ENCODE assay signal across 8 mouse cellular contexts in the genomic region with DNA sequence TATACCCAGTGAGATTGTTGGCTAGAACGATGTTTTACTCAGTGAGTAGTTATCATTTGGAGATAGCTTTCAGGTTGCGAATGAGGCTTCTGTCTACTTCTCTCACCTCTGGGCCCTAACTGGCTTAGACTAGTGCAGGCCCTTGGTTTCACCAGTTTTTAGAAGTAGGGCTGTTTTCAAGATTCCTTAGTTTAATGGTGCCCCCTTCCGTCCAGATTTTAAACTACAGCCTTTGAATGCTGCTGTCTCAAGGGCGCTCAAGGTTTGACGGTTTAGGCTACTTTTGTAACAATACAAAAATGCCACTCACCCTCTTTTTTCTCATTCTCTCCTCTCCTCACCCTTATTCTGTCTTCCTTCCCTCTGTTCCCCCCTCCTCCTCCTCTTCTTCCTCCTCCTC. TPM values are rescaled to one million over a fixed set of nuclear protein-coding genes. Genes with fewer than 3 reads are reported as not detected.
DNase-seq lines count a peak whose midpoint lies in the region; ATAC-seq and TF ChIP-seq lines count a peak whose summit lies in the region.

No protein-coding gene starts in this region.

- H3K4me2 ChIP-seq in hindbrain, embryonic 12.5 days (replicated peaks): no peak overlapping the region
- H3K4me2 ChIP-seq in heart, postnatal 0 days (ENCODE audit: low read depth, low read length): no peak overlapping the region

- 26% methylated on average over 5 of the region's 5 CpGs for WGBS in hindbrain, embryonic 10.5 days
- 26% methylated on average over 5 of the region's 5 CpGs for WGBS in hindbrain, embryonic 12.5 days
- WGBS in heart, postnatal 0 days: 20% methylated on average over 5 of the region's 5 CpGs

- peak; percentile 59 for TF ChIP-seq CTCF in heart, postnatal 0 days (IDR thresholded peaks at IDR 0.05; ENCODE audit: low read depth)

- H3K27ac ChIP-seq in hindbrain, embryonic 10.5 days: no peak overlapping the region
- no peak overlapping the region for H3K27ac ChIP-seq in hindbrain, embryonic 12.5 days
- no peak overlapping the region for H3K27ac ChIP-seq in heart, postnatal 0 days (ENCODE audit: low read depth)

- H3K27me3 ChIP-seq in hindbrain, embryonic 10.5 days (ENCODE audit: insufficient read depth, poor library complexity, severe bottlenecking): no peaks in the 10 kb centered on the region
- H3K27me3 ChIP-seq in hindbrain, embryonic 12.5 days: no peaks in the 10 kb centered on the region
- no peaks in the 10 kb centered on the region for H3K27me3 ChIP-seq in heart, postnatal 0 days (ENCODE audit: control insufficient read depth, insufficient read depth, low read length)

- no peaks in the 10 kb centered on the region for H3K4me1 ChIP-seq in hindbrain, embryonic 10.5 days (replicated peaks)
- H3K4me1 ChIP-seq in hindbrain, embryonic 12.5 days: no peaks in the 10 kb centered on the region
- no peaks in the 10 kb centered on the region for H3K4me1 ChIP-seq in heart, postnatal 0 days (ENCODE audit: control insufficient read depth, insufficient read depth)

- no peak for ATAC-seq in hindbrain, embryonic 12.5 days (ENCODE audit: low FRiP score)
- no peak for ATAC-seq in heart, postnatal 0 days (ENCODE audit: insufficient read depth, low read depth)

- peak; percentile 52 for DNase-seq in hindbrain, embryonic 10.5 days (ENCODE audit: low spot score)
- peak; percentile 63 to 74 for DNase-seq in adrenal gland, adult 18-20 months (ENCODE audit: low spot score in 2 of 2)
- DNase-seq in embryo, embryonic 10 days (ENCODE audit: low spot score): peak; percentile 71
- peak; percentile 71 for DNase-seq in heart, postnatal 0 days (ENCODE audit: low spot score)
- peak; percentile 84 for DNase-seq in layer of hippocampus, adult 9-10 months (ENCODE audit: low spot score)
- DNase-seq in lung, postnatal 10 days: peak; percentile 78
- DNase-seq in spleen, postnatal 36 days (ENCODE audit: low spot score in 2 of 2): peak; percentile 18 to 20

- H3K9ac ChIP-seq in hindbrain, embryonic 12.5 days: no peak overlapping the region
- no peak overlapping the region for H3K9ac ChIP-seq in heart, postnatal 0 days (replicated peaks; ENCODE audit: low read depth, low read length)

- H3K4me3 ChIP-seq in hindbrain, embryonic 10.5 days: no peak overlapping the region
- H3K4me3 ChIP-seq in hindbrain, embryonic 12.5 days: no peak overlapping the region
- H3K4me3 ChIP-seq in heart, postnatal 0 days (ENCODE audit: low read depth, low read length): no peak overlapping the region

- no peaks in the 10 kb centered on the region for H3K9me3 ChIP-seq in hindbrain, embryonic 10.5 days
- no peaks in the 10 kb centered on the region for H3K9me3 ChIP-seq in hindbrain, embryonic 12.5 days (replicated peaks)
- H3K9me3 ChIP-seq in heart, postnatal 0 days (replicated peaks; ENCODE audit: control insufficient read depth, low read length): no peaks in the 10 kb centered on the region

- no peaks in the 10 kb centered on the region for H3K36me3 ChIP-seq in hindbrain, embryonic 10.5 days
- no peaks in the 10 kb centered on the region for H3K36me3 ChIP-seq in hindbrain, embryonic 12.5 days
- H3K36me3 ChIP-seq in heart, postnatal 0 days (replicated peaks; ENCODE audit: control insufficient read depth, insufficient read depth, low read length): no peaks in the 10 kb centered on the region

- TF ChIP-seq EP300 in heart, postnatal 0 days (IDR thresholded peaks at IDR 0.05; ENCODE audit: low read depth): no peak

RNA-seq across cellular contexts. Expression of gene Klf17, which starts 5.5 kb away (rescaled TPM):
- polyA plus RNA-seq in hindbrain, embryonic 10.5 days (2016; fragmentation: Nextera tagmentation; extraction: Ambion mirVana): not detected in 2 replicates
- polyA plus RNA-seq in hindbrain, embryonic 12.5 days (2016; fragmentation: Nextera tagmentation; extraction: Ambion mirVana): not detected in 2 replicates
- total RNA-seq in adrenal gland, adult 18-20 months (2021): not detected
- not detected in 2 replicates for total RNA-seq in heart, postnatal 0 days (2014; rRNA removed; ENCODE audit: low replicate concordance)
- not detected in 2 replicates for polyA plus RNA-seq in heart, postnatal 0 days (2015; fragmentation: Nextera tagmentation; extraction: Ambion mirVana)

RNA-seq across cellular contexts. Expression of gene Gm12845, which starts 46.7 kb away (rescaled TPM):
- not detected in 2 replicates for polyA plus RNA-seq in hindbrain, embryonic 10.5 days (2016; fragmentation: Nextera tagmentation; extraction: Ambion mirVana)
- polyA plus RNA-seq in hindbrain, embryonic 12.5 days (2016; fragmentation: Nextera tagmentation; extraction: Ambion mirVana): not detected in 2 replicates
- total RNA-seq in adrenal gland, adult 18-20 months (2021): not detected
- total RNA-seq in heart, postnatal 0 days (2014; rRNA removed; ENCODE audit: low replicate concordance): not detected in 2 replicates
- not detected in 2 replicates for polyA plus RNA-seq in heart, postnatal 0 days (2015; fragmentation: Nextera tagmentation; extraction: Ambion mirVana)

Comparison
In these comparisons a context has a peak if more than half of its experiments do, and no peak if none do; other contexts are left out.
1. DNase-seq: peak in every context shown above with its lines; median percentile 84 in layer of hippocampus, adult 9-10 months; 78 in lung, postnatal 10 days; 71 in embryo, embryonic 10 days; 71 in heart, postnatal 0 days; 68 in adrenal gland, adult 18-20 months; 52 in hindbrain, embryonic 10.5 days; 19 in spleen, postnatal 36 days.